Mouse (Mus musculus): ENCODE data around the gene Gosr2. TPM values are rescaled to one million over a fixed set of nuclear protein-coding genes. Genes with fewer than 3 reads are reported as not detected.
A peak's percentile ranks its signal among the peaks of the same experiment; 100 is the strongest.

The Gosr2 gene
- polyA plus RNA-seq, 1 experiment from 2014 or later, result 113 TPM

DNA sequence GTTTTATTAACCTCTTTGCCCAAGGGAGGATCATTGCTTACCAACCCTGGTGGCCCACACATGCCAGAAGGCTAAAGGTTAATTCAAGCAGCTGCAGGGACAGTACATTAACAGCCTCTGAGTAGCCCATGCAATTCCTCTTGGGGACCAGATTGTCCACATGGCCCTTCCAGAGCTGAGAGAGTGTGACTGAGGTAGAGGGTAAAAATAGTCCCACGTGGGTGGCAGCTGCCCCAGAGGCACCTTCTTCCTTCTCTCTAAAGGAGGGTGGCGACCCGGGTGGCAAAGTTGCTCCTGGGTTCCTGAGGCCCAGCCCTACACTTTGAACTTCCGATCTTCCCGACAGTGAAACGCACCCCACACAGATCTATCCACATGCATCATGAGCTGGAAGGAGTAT lies 51.4 kb downstream of the Gosr2 start:
- no peak for ATAC-seq
- H3K9ac ChIP-seq (ENCODE audit: low read depth, low read length), result no peak overlapping the region
- no peaks in the 10 kb centered on the region for H3K4me1 ChIP-seq (replicated peaks; ENCODE audit: control insufficient read depth, insufficient read depth, low read length)
- H3K27ac ChIP-seq (ENCODE audit: low read depth, low read length), result no peak overlapping the region
- H3K36me3 ChIP-seq (ENCODE audit: control insufficient read depth, insufficient read depth), result no peaks in the 10 kb centered on the region
- H3K4me2 ChIP-seq (replicated peaks; ENCODE audit: low read depth), result no peak overlapping the region
- TF ChIP-seq CTCF (IDR thresholded peaks at IDR 0.05; ENCODE audit: low read depth), result no peak
- H3K9me3 ChIP-seq (ENCODE audit: control insufficient read depth), result no peaks in the 10 kb centered on the region
- peaks cover 34% of the 10 kb centered on the region for H3K27me3 ChIP-seq (replicated peaks; ENCODE audit: control insufficient read depth, insufficient read depth, low read length)
- H3K4me3 ChIP-seq (ENCODE audit: low read depth, low read length), result no peak overlapping the region
- 81% methylated on average over 6 of the region's 6 CpGs for WGBS

DNA sequence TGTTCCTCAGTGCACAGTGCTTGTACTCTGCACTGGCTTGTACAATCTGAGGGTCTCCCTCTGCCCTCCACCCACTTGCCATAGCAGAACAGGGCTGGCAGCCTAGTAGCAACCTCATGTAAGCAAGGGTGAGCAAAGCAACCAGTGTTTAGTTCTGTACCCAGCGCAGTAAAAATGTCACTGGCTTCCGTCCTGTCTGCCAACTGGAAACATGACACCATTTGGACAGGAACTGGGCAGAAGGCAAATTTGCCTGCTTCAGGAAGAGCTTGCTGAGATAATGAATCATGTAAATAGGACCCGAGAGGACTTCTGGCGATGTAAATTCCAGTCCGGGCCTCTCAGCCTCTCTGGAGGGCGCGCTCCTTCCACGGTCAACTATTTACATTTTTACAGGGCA lies 52.0 kb downstream of the Gosr2 start:
- Histone ChIP-seq H3K9ac (ENCODE audit: low read depth, low read length) (no peak overlapping the region), H3K9me3 (ENCODE audit: control insufficient read depth) (no peaks in the 10 kb centered on the region), H3K4me1 (replicated peaks; ENCODE audit: control insufficient read depth, insufficient read depth, low read length) (no peaks in the 10 kb centered on the region), H3K27ac (ENCODE audit: low read depth, low read length) (no peak overlapping the region), H3K4me2 (replicated peaks; ENCODE audit: low read depth) (no peak overlapping the region), H3K27me3 (replicated peaks; ENCODE audit: control insufficient read depth, insufficient read depth, low read length) (peaks cover 28% of the 10 kb centered on the region), H3K36me3 (ENCODE audit: control insufficient read depth, insufficient read depth) (no peaks in the 10 kb centered on the region), H3K4me3 (ENCODE audit: low read depth, low read length) (no peak overlapping the region)
- ATAC-seq, result no peak
- TF ChIP-seq CTCF (IDR thresholded peaks at IDR 0.05; ENCODE audit: low read depth), result no peak
- WGBS, result 50% methylated on average over 8 of the region's 8 CpGs

DNA sequence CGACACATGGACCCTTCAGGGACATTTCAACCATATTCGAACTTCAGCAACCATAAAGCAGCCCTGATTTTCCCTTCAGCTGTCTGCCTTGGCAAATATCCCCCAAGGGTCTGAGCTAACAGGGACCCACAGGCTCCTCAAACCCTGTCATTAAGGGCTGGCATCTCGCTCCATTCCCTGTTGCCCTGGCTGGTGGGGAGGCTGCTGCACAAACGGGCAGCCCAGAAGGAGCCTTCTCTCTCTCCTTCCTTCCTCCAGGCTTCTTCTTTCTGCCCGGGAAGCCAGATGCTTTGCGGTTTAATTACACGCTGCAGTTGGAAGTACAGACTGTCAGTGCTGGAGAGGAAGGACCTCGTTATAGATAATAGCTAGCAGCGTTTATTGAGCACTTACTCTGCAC lies 54.5 kb downstream of the Gosr2 start:
- H3K36me3 ChIP-seq (ENCODE audit: control insufficient read depth, insufficient read depth), result no peaks in the 10 kb centered on the region
- H3K4me3 ChIP-seq (ENCODE audit: low read depth, low read length), result no peak overlapping the region
- H3K27me3 ChIP-seq (replicated peaks; ENCODE audit: control insufficient read depth, insufficient read depth, low read length), result peaks cover 20% of the 10 kb centered on the region
- H3K9ac ChIP-seq (ENCODE audit: low read depth, low read length), result no peak overlapping the region
- no peak overlapping the region for H3K4me2 ChIP-seq (replicated peaks; ENCODE audit: low read depth)
- H3K9me3 ChIP-seq (ENCODE audit: control insufficient read depth), result no peaks in the 10 kb centered on the region
- H3K4me1 ChIP-seq (replicated peaks; ENCODE audit: control insufficient read depth, insufficient read depth, low read length), result no peaks in the 10 kb centered on the region
- H3K27ac ChIP-seq (ENCODE audit: low read depth, low read length), result no peak overlapping the region
- no peak for ATAC-seq
- TF ChIP-seq CTCF (IDR thresholded peaks at IDR 0.05; ENCODE audit: low read depth), result no peak
- 65% methylated on average over 9 of the region's 9 CpGs for WGBS

GRCm38 (mm10) chr11:103639407-103639946 lies 58.2 kb downstream of the Gosr2 start:
- Histone ChIP-seq H3K27ac (ENCODE audit: low read depth, low read length) (no peak overlapping the region), H3K9me3 (ENCODE audit: control insufficient read depth) (no peaks in the 10 kb centered on the region), H3K4me3 (ENCODE audit: low read depth, low read length) (no peak overlapping the region), H3K9ac (ENCODE audit: low read depth, low read length) (no peak overlapping the region), H3K4me1 (replicated peaks; ENCODE audit: control insufficient read depth, insufficient read depth, low read length) (no peaks in the 10 kb centered on the region), H3K36me3 (ENCODE audit: control insufficient read depth, insufficient read depth) (no peaks in the 10 kb centered on the region), H3K27me3 (replicated peaks; ENCODE audit: control insufficient read depth, insufficient read depth, low read length) (peaks cover 12% of the 10 kb centered on the region; the same call in 1 of the 2 replicates), H3K4me2 (replicated peaks; ENCODE audit: low read depth) (no peak overlapping the region)
- peak; percentile 97 for TF ChIP-seq CTCF (IDR thresholded peaks at IDR 0.05; ENCODE audit: low read depth)
- 2% methylated on average over 10 of the region's 10 CpGs for WGBS
- ATAC-seq, result no peak

- WGBS, result 75% methylated on average over 3 of the region's 3 CpGs
- Histone ChIP-seq H3K4me3 (ENCODE audit: low read depth, low read length) (no peak within 1 kb of the TSS), H3K9me3 (ENCODE audit: control insufficient read depth) (no peaks in the 10 kb centered on the region), H3K9ac (ENCODE audit: low read depth, low read length) (no peak within 1 kb of the TSS), H3K36me3 (ENCODE audit: control insufficient read depth, insufficient read depth) (no peaks in the 10 kb centered on the region), H3K27me3 (replicated peaks; ENCODE audit: control insufficient read depth, insufficient read depth, low read length) (peaks cover 12% of the 10 kb centered on the region; the same call in 1 of the 2 replicates), H3K4me1 (replicated peaks; ENCODE audit: control insufficient read depth, insufficient read depth, low read length) (no peaks in the 10 kb centered on the region), H3K27ac (ENCODE audit: low read depth, low read length) (no peak within 1 kb of the TSS), H3K4me2 (replicated peaks; ENCODE audit: low read depth) (no peak within 1 kb of the TSS)
- TF ChIP-seq CTCF (IDR thresholded peaks at IDR 0.05; ENCODE audit: low read depth), result no peak
- ATAC-seq, result no peak
Observed at GRCm38 (mm10) chr11:103638790-103639189, 58.9 kb downstream of the Gosr2 start, which contains the start of gene Lyzl6. TSS of gene Lyzl6 (minus strand) at chr11:103638890.

DNA sequence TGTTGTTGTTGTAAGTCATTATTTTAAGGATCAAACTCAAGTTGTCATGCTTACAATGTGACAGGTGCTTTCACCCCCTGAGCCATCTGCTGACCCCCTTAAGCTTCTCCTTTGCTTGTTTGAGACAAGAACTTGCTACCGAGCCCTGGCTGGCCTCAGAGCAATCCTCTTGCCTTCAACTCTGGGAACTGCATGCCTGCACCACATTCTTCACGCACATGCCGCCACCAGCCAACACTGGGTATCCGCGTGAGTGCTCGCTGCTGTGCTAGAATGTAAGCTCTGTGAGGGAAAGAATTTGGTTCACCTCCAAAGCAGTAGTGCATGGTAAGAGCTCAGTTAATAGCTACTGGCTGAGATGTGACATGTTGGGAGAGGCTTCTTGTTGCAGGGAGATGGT lies 61.4 kb downstream of the Gosr2 start:
- Histone ChIP-seq H3K9ac (ENCODE audit: low read depth, low read length) (no peak overlapping the region), H3K4me1 (replicated peaks; ENCODE audit: control insufficient read depth, insufficient read depth, low read length) (no peaks in the 10 kb centered on the region), H3K27me3 (replicated peaks; ENCODE audit: control insufficient read depth, insufficient read depth, low read length) (peaks cover 12% of the 10 kb centered on the region; the same call in 1 of the 2 replicates), H3K27ac (ENCODE audit: low read depth, low read length) (no peak overlapping the region), H3K9me3 (ENCODE audit: control insufficient read depth) (no peaks in the 10 kb centered on the region), H3K4me2 (replicated peaks; ENCODE audit: low read depth) (no peak overlapping the region), H3K4me3 (ENCODE audit: low read depth, low read length) (no peak overlapping the region), H3K36me3 (ENCODE audit: control insufficient read depth, insufficient read depth) (no peaks in the 10 kb centered on the region)
- WGBS, result 74% methylated on average over 6 of the region's 6 CpGs
- TF ChIP-seq CTCF (IDR thresholded peaks at IDR 0.05; ENCODE audit: low read depth), result no peak
- ATAC-seq, result no peak

DNA sequence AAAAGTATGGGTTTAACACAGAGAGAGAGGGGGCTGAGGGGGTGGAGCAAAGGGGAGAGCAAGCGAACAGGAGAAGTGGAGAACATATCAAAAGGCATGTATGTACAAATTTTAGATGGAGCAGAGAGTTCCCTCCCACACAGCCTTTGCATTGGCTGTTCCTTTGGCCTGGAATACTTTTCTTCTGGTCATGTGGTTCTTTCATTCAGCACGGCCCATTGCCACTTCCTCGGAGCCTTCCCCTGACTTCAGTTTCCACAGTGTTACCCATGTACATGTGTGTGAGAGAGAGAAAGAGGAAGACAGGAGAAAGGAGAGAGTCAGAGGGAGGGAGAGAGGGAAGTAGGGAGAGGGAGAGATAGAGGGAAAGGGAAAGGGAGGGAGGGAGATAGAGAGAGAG lies 62.2 kb downstream of the Gosr2 start:
- no peaks in the 10 kb centered on the region for H3K4me1 ChIP-seq (replicated peaks; ENCODE audit: control insufficient read depth, insufficient read depth, low read length)
- TF ChIP-seq CTCF (IDR thresholded peaks at IDR 0.05; ENCODE audit: low read depth), result no peak
- H3K4me3 ChIP-seq (ENCODE audit: low read depth, low read length), result no peak overlapping the region
- H3K9me3 ChIP-seq (ENCODE audit: control insufficient read depth), result no peaks in the 10 kb centered on the region
- ATAC-seq, result no peak
- no peak overlapping the region for H3K27ac ChIP-seq (ENCODE audit: low read depth, low read length)
- H3K27me3 ChIP-seq (replicated peaks; ENCODE audit: control insufficient read depth, insufficient read depth, low read length), result peaks cover 9% of the 10 kb centered on the region; the same call in 1 of the 2 replicates
- H3K9ac ChIP-seq (ENCODE audit: low read depth, low read length), result no peak overlapping the region
- no peaks in the 10 kb centered on the region for H3K36me3 ChIP-seq (ENCODE audit: control insufficient read depth, insufficient read depth)
- no peak overlapping the region for H3K4me2 ChIP-seq (replicated peaks; ENCODE audit: low read depth)
- 70% methylated on average over 3 of the region's 3 CpGs for WGBS

Measured in intestine, postnatal 0 days (tissue).